Mouse (Mus musculus) erythroblast, embryonic 14.5 days (primary cell): ENCODE measurements around the gene Pigh.

Source experiments
- GATA1 ChIP-seq: IDR thresholded peaks from 2 replicates; pipeline ENCODE4 v1.6.1; 2012; ENCODE audit warnings: low read length, inconsistent platforms, mixed read lengths
- TAL1 ChIP-seq: IDR thresholded peaks from 3 replicates; pipeline ENCODE4 v1.6.1; 2012; ENCODE audit warnings: low read length, inconsistent platforms, mixed read lengths

DNA sequence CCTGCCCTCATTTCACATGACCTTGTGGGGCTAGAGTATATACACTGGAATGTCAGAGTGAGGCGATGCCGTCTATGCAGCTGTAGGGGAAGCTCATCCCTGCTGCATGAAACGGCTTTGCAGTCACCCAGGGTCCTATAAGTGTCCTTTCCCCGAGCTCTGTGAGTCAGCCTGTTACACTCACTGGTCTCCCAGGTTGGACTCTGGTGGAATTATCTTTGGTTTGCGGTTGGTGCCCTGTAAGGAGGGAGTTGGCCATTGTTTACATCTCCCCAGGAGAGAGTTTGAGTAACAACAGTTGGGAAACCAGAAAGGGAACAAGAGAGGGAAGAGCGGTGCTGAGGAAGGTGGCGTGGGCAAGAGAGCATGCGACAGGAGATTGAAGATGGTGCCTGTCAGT is 49.7 kb downstream of the Pigh start:
- no peak for TF ChIP-seq TAL1
- TF ChIP-seq GATA1: no peak
